Mouse (Mus musculus): Measurements from ENCODE around the gene Slc18b1. TPM values are rescaled to one million over a fixed set of nuclear protein-coding genes. Genes with fewer than 3 reads are reported as not detected.
"Not testable (repeated sequence)": the region's sequence is repeated elsewhere in the genome, so short reads cannot be mapped to it uniquely, and the experiment has no call there.

Gene Slc18b1
- polyA plus RNA-seq, 1 experiment from 2014 or later: 13.4 TPM

DNA sequence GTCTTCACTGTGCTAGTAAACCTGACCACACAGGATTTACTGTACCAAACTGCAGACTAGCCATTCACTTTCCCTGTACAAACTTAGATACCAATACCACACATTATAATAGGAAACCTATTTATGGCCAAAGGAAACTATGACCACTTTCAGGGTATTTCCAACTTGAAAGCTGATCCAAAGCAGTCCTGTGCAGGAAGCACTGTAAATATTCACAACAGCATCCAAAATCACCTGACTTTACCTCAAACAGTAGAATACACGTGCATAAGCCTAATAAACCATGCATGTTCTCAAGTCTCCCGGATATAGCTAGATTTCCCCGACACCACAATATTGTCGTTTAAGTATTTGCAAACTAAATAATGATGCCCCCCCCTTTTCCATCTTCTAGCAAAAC, 10.7 kb upstream of the Slc18b1 start:
- Histone ChIP-seq H3K9ac (replicated peaks) (peak overlapping the region; percentile 89), H3K4me2 (peak overlapping the region; percentile 96), H3K36me3 (peaks cover 39% of the 10 kb centered on the region), H3K4me1 (replicated peaks) (peaks cover 26% of the 10 kb centered on the region), H3K9me3 (no peaks in the 10 kb centered on the region), H3K27me3 (no peaks in the 10 kb centered on the region), H3K27ac (peak overlapping the region; percentile 47), H3K4me3 (replicated peaks) (peak overlapping the region; percentile 76)
- 0% methylated on average over 4 of the region's 4 CpGs for WGBS
- ATAC-seq (ENCODE audit: insufficient number of reproducible peaks, insufficient read depth, low FRiP score, low TSS enrichment, low read depth): no peak

GRCm38 (mm10) chr10:23786631-23787038, 10.2 kb upstream of the Slc18b1 start:
- ATAC-seq (ENCODE audit: insufficient number of reproducible peaks, insufficient read depth, low FRiP score, low TSS enrichment, low read depth): peak; percentile 46

GRCm38 (mm10) chr10:23787062-23787821, 9.5 kb upstream of the Slc18b1 start, which contains the start of gene Rps12:
Gene Rps12, minus strand, starts transcription at chr10:23787275.
- H3K9me3 ChIP-seq: no peaks in the 10 kb centered on the region
- H3K27ac ChIP-seq: peak within 1 kb of the TSS; percentile 92
- peaks cover 26% of the 10 kb centered on the region for H3K4me1 ChIP-seq (replicated peaks)
- H3K4me3 ChIP-seq (replicated peaks): peak within 1 kb of the TSS; percentile 76
- WGBS: under 1% methylated on average over 51 of the region's 51 CpGs
- peak within 1 kb of the TSS; percentile 89 for H3K9ac ChIP-seq (replicated peaks)
- peak; percentile 94 for ATAC-seq (ENCODE audit: insufficient number of reproducible peaks, insufficient read depth, low FRiP score, low TSS enrichment, low read depth)
- peaks cover 33% of the 10 kb centered on the region for H3K36me3 ChIP-seq
- peak within 1 kb of the TSS; percentile 96 for H3K4me2 ChIP-seq
- no peaks in the 10 kb centered on the region for H3K27me3 ChIP-seq

More at GRCm38 (mm10) chr10:23786631-23787038, 10.2 kb upstream of the Slc18b1 start:
- Histone ChIP-seq H3K4me3 (replicated peaks) (peak overlapping the region; percentile 76), H3K4me1 (replicated peaks) (peaks cover 26% of the 10 kb centered on the region), H3K4me2 (peak overlapping the region; percentile 96), H3K27ac (peak overlapping the region; percentile 47), H3K9ac (replicated peaks) (peak overlapping the region; percentile 89), H3K36me3 (peaks cover 38% of the 10 kb centered on the region)
- under 1% methylated on average over 23 of the region's 23 CpGs for WGBS
- not testable (repeated sequence) for H3K9me3 ChIP-seq, H3K27me3 ChIP-seq

DNA sequence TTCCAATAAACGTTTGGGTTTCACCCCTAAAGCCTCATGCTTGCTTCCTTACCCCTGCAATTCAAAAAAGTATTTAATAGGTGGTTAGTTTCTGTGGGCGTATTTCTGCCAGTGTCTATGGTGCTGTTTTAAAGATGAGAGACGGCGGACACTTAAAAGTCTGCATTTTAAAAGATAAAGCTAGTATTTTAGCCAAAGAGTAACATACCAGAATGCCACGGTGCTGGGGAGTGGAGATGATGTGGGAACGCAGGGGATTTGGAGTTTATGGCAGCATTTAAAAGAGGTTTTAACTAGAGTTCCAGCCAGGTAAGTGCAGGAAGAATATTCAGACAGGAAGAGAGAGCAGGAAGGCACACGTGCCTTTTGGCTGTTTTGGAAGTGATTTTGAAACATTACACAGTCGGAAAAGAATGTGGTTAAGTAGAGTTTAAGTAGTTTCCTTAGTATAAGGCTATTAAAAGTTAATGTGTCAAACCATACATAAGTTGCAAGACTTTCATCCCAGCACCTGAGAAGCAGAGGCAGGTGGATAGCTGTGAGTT, 8.7 kb upstream of the Slc18b1 start:
- no peak for ATAC-seq (ENCODE audit: insufficient number of reproducible peaks, insufficient read depth, low FRiP score, low TSS enrichment, low read depth)
- peak overlapping the region; percentile 92 for H3K27ac ChIP-seq
- H3K4me1 ChIP-seq (replicated peaks): peaks cover 26% of the 10 kb centered on the region
- peaks cover 29% of the 10 kb centered on the region for H3K36me3 ChIP-seq
- peak overlapping the region; percentile 76 for H3K4me3 ChIP-seq (replicated peaks)
- H3K4me2 ChIP-seq: peak overlapping the region; percentile 65
- no peaks in the 10 kb centered on the region for H3K9me3 ChIP-seq
- peak overlapping the region; percentile 61 for H3K9ac ChIP-seq (replicated peaks)
- WGBS: 9% methylated on average over 8 of the region's 8 CpGs
- no peaks in the 10 kb centered on the region for H3K27me3 ChIP-seq

DNA sequence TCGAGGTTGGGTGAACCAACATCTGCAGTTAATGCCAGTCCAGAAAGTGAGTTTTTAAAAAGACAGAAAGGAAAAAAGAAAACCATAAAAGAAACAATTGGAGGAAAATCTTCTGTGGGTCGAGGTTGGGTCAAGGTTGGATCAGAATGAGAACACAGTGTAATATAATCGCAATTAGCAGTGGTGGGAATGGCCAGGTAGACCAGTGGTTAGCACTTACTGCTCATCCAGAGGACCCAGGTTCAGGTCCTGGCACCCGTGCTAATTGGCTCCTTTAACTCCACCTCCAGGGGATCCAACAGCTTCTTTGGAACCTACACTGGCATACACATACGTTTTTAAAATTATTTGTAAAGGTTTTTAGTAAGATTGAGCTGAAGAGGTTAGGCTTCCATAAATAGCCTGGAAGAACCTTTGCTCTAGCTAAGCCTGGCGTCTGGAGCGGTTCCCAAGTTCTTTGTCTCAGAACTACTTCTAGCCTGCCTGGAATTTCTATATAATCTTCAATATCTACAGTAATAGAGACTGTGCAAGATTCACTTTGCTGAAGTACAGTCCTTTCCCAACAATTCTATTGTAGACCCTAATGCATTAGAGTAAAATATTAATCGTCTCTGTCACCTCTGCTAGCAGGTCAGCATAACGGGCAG, 790 bp upstream of the Slc18b1 start:
- no peaks in the 10 kb centered on the region for H3K9me3 ChIP-seq
- 66% methylated on average over 9 of the region's 9 CpGs for WGBS

GRCm38 (mm10) chr10:23797606-23798005, 820 bp downstream of the Slc18b1 start:
- peak overlapping the region; percentile 68 for H3K4me3 ChIP-seq (replicated peaks)
- no peaks in the 10 kb centered on the region for H3K9me3 ChIP-seq
- H3K27ac ChIP-seq: no peak overlapping the region
- H3K36me3 ChIP-seq: peaks cover 28% of the 10 kb centered on the region
- no peaks in the 10 kb centered on the region for H3K27me3 ChIP-seq
- H3K4me2 ChIP-seq: peak overlapping the region; percentile 69
- WGBS: 21% methylated on average over 3 of the region's 3 CpGs
- ATAC-seq (ENCODE audit: insufficient number of reproducible peaks, insufficient read depth, low FRiP score, low TSS enrichment, low read depth): no peak
- H3K9ac ChIP-seq (replicated peaks): peak overlapping the region; percentile 79
- H3K4me1 ChIP-seq (replicated peaks): peaks cover 17% of the 10 kb centered on the region

More for the DNA sequence above, 790 bp upstream of the Slc18b1 start:
- H3K27ac ChIP-seq: 0 out of 2 replicates have a peak overlapping the region, but pooled peaks have one; percentile 56
- peak overlapping the region; percentile 69 for H3K4me2 ChIP-seq
- H3K36me3 ChIP-seq: peaks cover 12% of the 10 kb centered on the region; the same call in 1 of the 2 replicates
- H3K27me3 ChIP-seq: no peaks in the 10 kb centered on the region
- ATAC-seq (ENCODE audit: insufficient number of reproducible peaks, insufficient read depth, low FRiP score, low TSS enrichment, low read depth): no peak
- peak overlapping the region; percentile 79; the same call in 1 of the 2 replicates for H3K9ac ChIP-seq (replicated peaks)
- peaks cover 17% of the 10 kb centered on the region for H3K4me1 ChIP-seq (replicated peaks)
- H3K4me3 ChIP-seq (replicated peaks): peak overlapping the region; percentile 68; the same call in 1 of the 2 replicates

GRCm38 (mm10) chr10:23798142-23798541, 1.4 kb downstream of the Slc18b1 start:
- Histone ChIP-seq H3K9me3 (no peaks in the 10 kb centered on the region), H3K4me3 (replicated peaks) (peak overlapping the region; percentile 68; the same call in 1 of the 2 replicates), H3K27ac (no peak overlapping the region), H3K4me1 (replicated peaks) (peaks cover 17% of the 10 kb centered on the region), H3K36me3 (peaks cover 29% of the 10 kb centered on the region), H3K4me2 (peak overlapping the region; percentile 69), H3K9ac (replicated peaks) (peak overlapping the region; percentile 79; the same call in 1 of the 2 replicates), H3K27me3 (no peaks in the 10 kb centered on the region)
- WGBS: 73% methylated on average over 1 of the region's 1 CpGs
- ATAC-seq (ENCODE audit: insufficient number of reproducible peaks, insufficient read depth, low FRiP score, low TSS enrichment, low read depth): no peak

DNA sequence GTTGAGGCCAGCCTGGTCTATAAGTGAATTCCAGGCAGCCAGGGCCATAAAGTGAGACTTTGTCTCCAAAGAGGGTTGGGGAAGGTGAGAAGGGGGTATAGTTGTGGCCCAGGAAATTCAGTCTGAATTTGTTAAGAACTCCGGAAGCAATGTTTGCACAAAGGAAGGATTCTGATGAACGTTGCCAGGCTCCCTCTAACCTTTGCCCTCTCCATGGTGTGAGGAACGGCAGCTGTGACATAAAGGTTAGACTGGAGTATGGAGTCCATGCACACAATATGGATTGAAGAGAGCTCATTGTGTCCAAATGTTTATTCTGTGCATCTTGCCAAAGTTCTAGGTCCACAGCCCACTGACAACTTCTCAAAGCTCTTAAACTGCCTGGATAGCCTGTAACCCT, 3.1 kb downstream of the Slc18b1 start:
- WGBS: 40% methylated on average over 3 of the region's 3 CpGs
- Histone ChIP-seq H3K27ac (no peak overlapping the region), H3K4me3 (replicated peaks) (no peak overlapping the region), H3K4me1 (replicated peaks) (peaks cover 17% of the 10 kb centered on the region), H3K36me3 (peaks cover 39% of the 10 kb centered on the region), H3K9ac (replicated peaks) (no peak overlapping the region), H3K4me2 (no peak overlapping the region), H3K27me3 (no peaks in the 10 kb centered on the region), H3K9me3 (no peaks in the 10 kb centered on the region)
- ATAC-seq (ENCODE audit: insufficient number of reproducible peaks, insufficient read depth, low FRiP score, low TSS enrichment, low read depth): no peak

DNA sequence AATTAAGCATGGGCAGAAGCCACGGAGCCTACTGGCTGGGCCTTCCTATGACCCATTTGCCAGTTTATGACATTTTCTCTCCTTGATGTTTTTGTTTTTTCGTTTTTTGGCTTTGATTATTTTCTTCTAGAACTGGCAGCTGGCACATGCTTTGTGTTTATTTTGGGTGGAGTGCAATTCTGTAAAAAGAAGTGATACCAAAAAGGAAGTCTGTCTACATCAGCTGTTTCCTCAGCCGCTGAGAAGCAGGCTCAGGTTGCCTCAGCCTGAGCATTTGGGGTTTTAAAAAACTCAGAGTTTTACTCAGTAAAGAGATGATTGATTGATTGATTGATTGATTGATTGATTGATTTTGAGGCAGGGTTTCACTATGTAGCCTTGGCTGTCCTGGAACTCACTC, 6.1 kb downstream of the Slc18b1 start:
- H3K4me2 ChIP-seq: no peak overlapping the region
- peaks cover 4% of the 10 kb centered on the region; the same call in 1 of the 2 replicates for H3K4me1 ChIP-seq (replicated peaks)
- H3K27ac ChIP-seq: no peak overlapping the region
- peaks cover 66% of the 10 kb centered on the region for H3K36me3 ChIP-seq
- ATAC-seq (ENCODE audit: insufficient number of reproducible peaks, insufficient read depth, low FRiP score, low TSS enrichment, low read depth): no peak
- H3K27me3 ChIP-seq: no peaks in the 10 kb centered on the region
- H3K4me3 ChIP-seq (replicated peaks): no peak overlapping the region
- WGBS: 72% methylated on average over 3 of the region's 3 CpGs
- no peak overlapping the region for H3K9ac ChIP-seq (replicated peaks)
- no peaks in the 10 kb centered on the region for H3K9me3 ChIP-seq

DNA sequence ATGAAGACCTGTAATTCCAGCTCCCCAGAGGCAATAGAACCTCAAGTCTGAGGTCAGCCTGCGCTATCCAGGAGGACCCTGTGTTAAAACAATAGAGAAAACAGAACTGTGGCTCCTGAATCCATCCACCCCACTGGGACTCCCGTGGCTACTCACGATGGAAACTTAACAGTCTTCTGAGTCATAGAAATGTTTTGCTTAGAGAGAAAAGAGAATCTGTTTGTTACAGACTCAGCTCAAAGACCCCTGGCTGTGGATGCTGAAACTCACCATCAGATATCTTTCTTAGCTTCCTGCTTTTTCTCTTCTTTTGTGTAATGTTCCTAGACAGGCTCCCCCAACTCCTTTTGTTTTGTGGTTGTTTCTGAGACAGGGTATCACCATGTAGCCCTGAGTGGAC, 7.9 kb downstream of the Slc18b1 start:
- H3K9ac ChIP-seq (replicated peaks): no peak overlapping the region
- H3K27me3 ChIP-seq: no peaks in the 10 kb centered on the region
- WGBS: 80% methylated on average over 3 of the region's 3 CpGs
- no peaks in the 10 kb centered on the region for H3K9me3 ChIP-seq
- H3K4me1 ChIP-seq (replicated peaks): no peaks in the 10 kb centered on the region
- H3K27ac ChIP-seq: no peak overlapping the region
- H3K36me3 ChIP-seq: peaks cover 77% of the 10 kb centered on the region
- ATAC-seq (ENCODE audit: insufficient number of reproducible peaks, insufficient read depth, low FRiP score, low TSS enrichment, low read depth): no peak
- H3K4me3 ChIP-seq (replicated peaks): no peak overlapping the region
- no peak overlapping the region for H3K4me2 ChIP-seq

- Histone ChIP-seq H3K36me3 (peaks cover 67% of the 10 kb centered on the region), H3K9me3 (no peaks in the 10 kb centered on the region), H3K27me3 (no peaks in the 10 kb centered on the region), H3K9ac (replicated peaks) (no peak overlapping the region), H3K4me2 (no peak overlapping the region), H3K27ac (no peak overlapping the region), H3K4me1 (replicated peaks) (no peaks in the 10 kb centered on the region), H3K4me3 (replicated peaks) (no peak overlapping the region)
- WGBS: 22% methylated on average over 4 of the region's 4 CpGs
- ATAC-seq (ENCODE audit: insufficient number of reproducible peaks, insufficient read depth, low FRiP score, low TSS enrichment, low read depth): no peak
Observed at GRCm38 (mm10) chr10:23806201-23806600, 9.4 kb downstream of the Slc18b1 start.

Data from limb, embryonic 12.5 days (tissue).